Mouse (Mus musculus): ENCODE data around the gene Dgki. TPM values are rescaled to one million over a fixed set of nuclear protein-coding genes. Genes with fewer than 3 reads are reported as not detected.

The Dgki gene
- polyA plus RNA-seq, 1 experiment, result not detected

GRCm38 (mm10) chr6:37306616-37307015, 6.6 kb upstream of the Dgki start:
- Histone ChIP-seq H3K9me3 (ENCODE audit: control insufficient read depth, low read length) (no peaks in the 10 kb centered on the region), H3K4me1 (ENCODE audit: control insufficient read depth) (no peaks in the 10 kb centered on the region), H3K27me3 (ENCODE audit: control insufficient read depth) (peaks cover 5% of the 10 kb centered on the region), H3K4me3 (replicated peaks) (no peak overlapping the region), H3K36me3 (ENCODE audit: control insufficient read depth) (no peaks in the 10 kb centered on the region)
- TF ChIP-seq GATA1 (IDR thresholded peaks at IDR 0.05; ENCODE audit: low read length), result no peak
- TF ChIP-seq TAL1 (IDR thresholded peaks at IDR 0.05; ENCODE audit: low read length), result no peak

- Histone ChIP-seq H3K9me3 (ENCODE audit: control insufficient read depth, low read length) (no peaks in the 10 kb centered on the region), H3K4me1 (ENCODE audit: control insufficient read depth) (no peaks in the 10 kb centered on the region), H3K27me3 (ENCODE audit: control insufficient read depth) (peaks cover 52% of the 10 kb centered on the region), H3K4me3 (replicated peaks) (no peak overlapping the region), H3K36me3 (ENCODE audit: control insufficient read depth) (no peaks in the 10 kb centered on the region)
- TF ChIP-seq GATA1 (IDR thresholded peaks at IDR 0.05; ENCODE audit: low read length) (no peak), TAL1 (IDR thresholded peaks at IDR 0.05; ENCODE audit: low read length) (no peak)
Observed at GRCm38 (mm10) chr6:37300492-37300891, 508 bp upstream of the Dgki start.

DNA sequence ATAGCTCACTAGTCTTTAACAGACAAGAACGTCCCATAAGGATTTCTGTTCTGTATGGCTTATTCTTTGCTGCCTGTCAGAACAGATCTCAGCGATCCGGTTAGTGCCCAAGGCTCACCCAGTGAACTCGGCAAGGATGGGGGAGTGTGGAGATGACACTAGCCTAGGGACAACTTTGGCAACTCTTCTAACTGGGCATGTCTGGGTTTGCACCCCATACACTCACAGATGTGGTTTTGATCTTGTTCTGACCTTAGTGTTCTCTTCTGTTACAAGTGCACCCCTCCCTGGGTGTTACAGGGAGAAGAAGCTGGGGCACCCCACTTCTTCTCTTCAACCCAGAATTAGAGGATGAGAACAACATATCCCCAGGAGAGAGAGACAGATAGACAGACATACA, 1.0 kb downstream of the Dgki start:
- peaks cover 52% of the 10 kb centered on the region for H3K27me3 ChIP-seq (ENCODE audit: control insufficient read depth)

DNA sequence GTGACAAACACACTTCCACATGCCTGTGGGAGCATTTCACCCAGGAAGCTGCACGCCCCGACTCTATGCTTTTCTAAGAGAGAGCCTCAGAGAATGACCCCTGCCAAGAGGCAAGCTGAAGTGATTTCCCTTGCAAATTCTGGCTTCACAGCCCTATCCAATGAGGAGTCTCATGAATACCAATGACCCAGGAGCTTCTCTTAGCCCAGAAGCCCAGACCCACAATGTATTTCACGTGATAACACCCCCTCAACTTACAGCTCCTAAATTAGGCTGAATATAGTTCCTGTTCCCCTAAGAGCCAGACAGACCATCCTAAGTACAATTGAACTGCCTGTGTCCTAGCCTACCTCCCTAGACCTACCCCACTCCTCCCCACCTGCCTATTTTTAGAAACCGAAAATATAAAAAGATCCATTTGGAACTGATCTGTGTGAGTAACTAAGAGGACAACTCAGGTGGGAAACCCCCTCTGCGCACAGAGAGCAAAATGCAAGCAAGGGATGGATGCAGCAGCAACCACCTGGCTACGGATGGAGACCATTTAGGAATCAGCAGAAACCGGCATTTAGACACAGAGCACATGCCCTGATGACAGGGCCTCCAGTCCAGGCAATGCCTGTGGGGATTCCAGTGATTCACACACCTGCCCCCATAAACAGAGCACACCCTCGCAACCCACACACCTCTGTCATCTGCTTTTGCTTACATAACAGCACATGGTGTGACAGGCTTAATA, 2.1 kb downstream of the Dgki start:
- H3K4me3 ChIP-seq (replicated peaks), result no peak overlapping the region
- no peaks in the 10 kb centered on the region for H3K4me1 ChIP-seq (ENCODE audit: control insufficient read depth)
- TF ChIP-seq GATA1 (IDR thresholded peaks at IDR 0.05; ENCODE audit: low read length), result no peak
- TF ChIP-seq TAL1 (IDR thresholded peaks at IDR 0.05; ENCODE audit: low read length), result no peak
- no peaks in the 10 kb centered on the region for H3K9me3 ChIP-seq (ENCODE audit: control insufficient read depth, low read length)
- peaks cover 52% of the 10 kb centered on the region for H3K27me3 ChIP-seq (ENCODE audit: control insufficient read depth)
- H3K36me3 ChIP-seq (ENCODE audit: control insufficient read depth), result no peaks in the 10 kb centered on the region

More for the DNA sequence above, 1.0 kb downstream of the Dgki start:
- Histone ChIP-seq H3K9me3 (ENCODE audit: control insufficient read depth, low read length) (no peaks in the 10 kb centered on the region), H3K4me1 (ENCODE audit: control insufficient read depth) (no peaks in the 10 kb centered on the region), H3K4me3 (replicated peaks) (no peak overlapping the region), H3K36me3 (ENCODE audit: control insufficient read depth) (no peaks in the 10 kb centered on the region)
- TF ChIP-seq GATA1 (IDR thresholded peaks at IDR 0.05; ENCODE audit: low read length) (no peak), TAL1 (IDR thresholded peaks at IDR 0.05; ENCODE audit: low read length) (no peak)

GRCm38 (mm10) chr6:37292068-37292467, 7.9 kb downstream of the Dgki start:
- Histone ChIP-seq H3K36me3 (ENCODE audit: control insufficient read depth) (no peaks in the 10 kb centered on the region), H3K4me1 (ENCODE audit: control insufficient read depth) (no peaks in the 10 kb centered on the region), H3K9me3 (ENCODE audit: control insufficient read depth, low read length) (no peaks in the 10 kb centered on the region), H3K4me3 (replicated peaks) (no peak overlapping the region), H3K27me3 (ENCODE audit: control insufficient read depth) (peaks cover 1% of the 10 kb centered on the region)
- TF ChIP-seq TAL1 (IDR thresholded peaks at IDR 0.05; ENCODE audit: low read length) (no peak), GATA1 (IDR thresholded peaks at IDR 0.05; ENCODE audit: low read length) (no peak)

DNA sequence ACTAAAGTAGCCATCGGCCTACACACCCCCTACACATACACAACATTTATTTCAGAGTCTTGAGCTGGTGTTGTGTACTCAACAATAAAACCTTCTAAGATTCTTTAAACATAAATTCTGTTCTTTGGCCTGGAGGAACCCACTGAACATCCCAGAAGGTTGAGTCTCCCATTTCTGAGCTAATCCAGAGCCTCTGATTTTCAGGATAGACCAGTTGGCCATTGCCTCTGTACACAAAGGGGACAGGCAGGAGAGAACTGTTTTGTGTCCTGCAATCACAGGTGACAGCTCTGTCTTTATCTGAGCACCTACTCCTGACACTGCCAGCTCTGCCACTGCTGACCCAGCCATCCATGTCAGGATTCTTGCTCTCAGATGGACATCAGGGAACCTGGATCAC, 8.8 kb downstream of the Dgki start:
- Histone ChIP-seq H3K27me3 (ENCODE audit: control insufficient read depth) (no peaks in the 10 kb centered on the region), H3K9me3 (ENCODE audit: control insufficient read depth, low read length) (no peaks in the 10 kb centered on the region), H3K4me3 (replicated peaks) (no peak overlapping the region), H3K36me3 (ENCODE audit: control insufficient read depth) (no peaks in the 10 kb centered on the region), H3K4me1 (ENCODE audit: control insufficient read depth) (no peaks in the 10 kb centered on the region)
- TF ChIP-seq GATA1 (IDR thresholded peaks at IDR 0.05; ENCODE audit: low read length), result no peak
- no peak for TF ChIP-seq TAL1 (IDR thresholded peaks at IDR 0.05; ENCODE audit: low read length)

- Histone ChIP-seq H3K4me1 (ENCODE audit: control insufficient read depth) (no peaks in the 10 kb centered on the region), H3K9me3 (ENCODE audit: control insufficient read depth, low read length) (no peaks in the 10 kb centered on the region), H3K27me3 (ENCODE audit: control insufficient read depth) (no peaks in the 10 kb centered on the region), H3K36me3 (ENCODE audit: control insufficient read depth) (no peaks in the 10 kb centered on the region), H3K4me3 (replicated peaks) (no peak overlapping the region)
- no peak for TF ChIP-seq TAL1 (IDR thresholded peaks at IDR 0.05; ENCODE audit: low read length)
- no peak for TF ChIP-seq GATA1 (IDR thresholded peaks at IDR 0.05; ENCODE audit: low read length)
Observed at GRCm38 (mm10) chr6:37290691-37291090, 9.3 kb downstream of the Dgki start.

DNA sequence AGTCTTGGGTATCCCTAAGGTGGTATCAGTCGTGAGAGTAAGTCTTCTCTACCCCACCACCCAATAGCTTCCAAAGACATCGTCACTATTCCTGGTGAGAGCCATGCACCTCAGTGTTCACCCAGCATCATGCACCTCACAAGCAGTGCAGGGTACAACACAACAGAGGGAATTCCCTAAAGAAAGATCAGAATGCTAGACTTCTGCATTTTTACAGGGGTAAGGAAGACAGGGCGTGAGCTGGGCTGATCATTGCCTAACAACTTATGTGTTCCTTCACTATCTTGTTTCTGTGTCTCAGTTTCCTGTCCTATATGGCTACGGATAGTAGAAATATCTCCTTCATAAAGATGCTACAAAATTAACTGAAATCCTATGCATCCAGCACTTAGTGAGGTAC, 13.8 kb downstream of the Dgki start:
- TF ChIP-seq GATA1 (IDR thresholded peaks at IDR 0.05; ENCODE audit: low read length) (no peak), TAL1 (IDR thresholded peaks at IDR 0.05; ENCODE audit: low read length) (no peak)
- Histone ChIP-seq H3K9me3 (ENCODE audit: control insufficient read depth, low read length) (no peaks in the 10 kb centered on the region), H3K4me1 (ENCODE audit: control insufficient read depth) (no peaks in the 10 kb centered on the region), H3K27me3 (ENCODE audit: control insufficient read depth) (no peaks in the 10 kb centered on the region), H3K36me3 (ENCODE audit: control insufficient read depth) (no peaks in the 10 kb centered on the region), H3K4me3 (replicated peaks) (no peak overlapping the region)

DNA sequence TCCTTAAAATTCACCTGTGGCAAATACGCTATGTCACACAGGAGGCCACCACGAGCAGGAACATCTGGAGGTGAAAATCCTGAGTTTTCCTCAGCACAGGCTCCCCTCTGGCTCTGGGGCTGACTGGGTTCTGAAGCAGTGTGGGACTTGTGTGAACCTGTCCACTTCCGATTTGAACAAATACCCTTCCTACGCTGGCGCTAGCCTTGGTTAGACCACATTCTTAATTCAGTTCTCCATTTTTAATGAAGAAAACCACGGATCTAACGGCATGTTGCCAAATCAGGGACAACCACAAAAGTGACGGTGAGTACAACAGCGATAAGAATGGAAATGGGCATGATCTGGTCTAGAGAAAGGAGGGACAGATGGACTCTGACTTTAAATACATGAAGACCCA, 15.1 kb downstream of the Dgki start:
- TF ChIP-seq TAL1 (IDR thresholded peaks at IDR 0.05; ENCODE audit: low read length), result no peak

DNA sequence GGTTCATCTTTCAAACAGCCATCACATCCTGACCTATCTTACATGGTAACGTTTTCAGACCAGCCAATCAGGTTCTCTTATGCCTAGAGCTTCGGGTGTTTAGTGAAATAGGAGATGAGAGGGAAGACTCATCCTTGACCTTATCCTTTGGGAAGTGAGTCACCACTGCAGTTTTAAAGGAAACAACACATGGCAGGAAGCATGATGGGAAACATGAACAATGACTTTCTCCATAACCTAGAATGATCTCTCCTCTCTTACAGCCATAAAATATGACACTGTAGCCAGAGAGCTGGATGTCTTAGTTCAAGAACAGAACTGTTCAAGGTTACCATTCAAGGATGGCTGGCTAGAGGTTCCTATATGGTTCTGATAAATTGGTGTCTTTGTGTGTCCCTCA, 16.6 kb downstream of the Dgki start:
- Histone ChIP-seq H3K27me3 (ENCODE audit: control insufficient read depth) (no peaks in the 10 kb centered on the region), H3K36me3 (ENCODE audit: control insufficient read depth) (no peaks in the 10 kb centered on the region), H3K9me3 (ENCODE audit: control insufficient read depth, low read length) (no peaks in the 10 kb centered on the region), H3K4me3 (replicated peaks) (no peak overlapping the region), H3K4me1 (ENCODE audit: control insufficient read depth) (no peaks in the 10 kb centered on the region)
- TF ChIP-seq TAL1 (IDR thresholded peaks at IDR 0.05; ENCODE audit: low read length) (no peak), GATA1 (IDR thresholded peaks at IDR 0.05; ENCODE audit: low read length) (no peak)

More for the DNA sequence above, 15.1 kb downstream of the Dgki start:
- Histone ChIP-seq H3K36me3 (ENCODE audit: control insufficient read depth) (no peaks in the 10 kb centered on the region), H3K27me3 (ENCODE audit: control insufficient read depth) (no peaks in the 10 kb centered on the region), H3K4me1 (ENCODE audit: control insufficient read depth) (no peaks in the 10 kb centered on the region), H3K9me3 (ENCODE audit: control insufficient read depth, low read length) (no peaks in the 10 kb centered on the region), H3K4me3 (replicated peaks) (no peak overlapping the region)
